Mouse (Mus musculus): Measurements from ENCODE around the gene Arhgap28. TPM values are rescaled to one million over a fixed set of nuclear protein-coding genes. Genes with fewer than 3 reads are reported as not detected.

Gene Arhgap28
- total RNA-seq (2023), result 0.28 TPM

DNA sequence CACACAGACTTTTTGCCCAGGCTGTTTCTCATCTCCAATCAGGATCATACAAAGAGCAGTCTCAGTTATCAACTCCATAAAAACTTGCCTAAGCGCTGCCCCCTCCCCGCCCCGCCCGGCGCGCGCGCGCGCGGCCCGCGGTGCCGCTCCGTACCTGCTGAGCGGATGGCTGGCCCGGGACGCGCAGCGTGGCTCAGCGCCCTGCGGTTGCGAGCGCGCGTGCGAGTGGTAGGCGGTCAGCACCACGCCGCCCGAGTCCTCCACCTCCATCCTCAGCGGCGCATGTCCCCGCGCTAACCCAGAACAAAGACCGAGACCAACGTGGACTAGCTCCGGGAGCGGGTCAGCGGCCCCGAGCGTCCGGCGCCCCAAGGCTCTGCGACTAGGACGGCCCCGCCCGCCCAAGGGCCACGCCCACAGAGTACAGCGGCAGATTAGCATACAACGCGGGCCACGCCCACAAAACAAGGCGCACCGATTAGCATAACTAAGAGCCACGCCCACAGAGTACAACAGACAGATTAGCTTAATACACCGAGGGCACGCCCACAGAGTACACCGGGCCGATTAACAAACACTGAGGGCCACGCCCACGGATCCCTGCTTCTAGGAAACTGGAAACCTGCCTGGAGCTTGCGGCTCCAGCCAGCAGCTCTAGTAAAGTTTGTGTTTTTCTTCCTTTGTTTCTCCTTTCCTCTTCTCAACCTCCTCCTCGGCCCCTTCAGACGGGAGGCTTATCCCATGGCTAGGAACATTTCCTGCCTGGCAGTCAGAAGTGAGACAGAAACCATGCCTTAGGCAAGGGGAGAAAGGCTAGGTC is at the start of gene Arhgap28:
Arhgap28 (minus strand) TSS at position 380 of the 820 bp plus-strand sequence.

Data from CD8-positive naive resting alpha-beta T cell, adult 57 days (primary cell).